Mouse (Mus musculus): Measurements from ENCODE around the gene Sys1.

The Sys1 gene

GRCm38 (mm10) chr2:164504919-164505318 is 48.2 kb downstream of the Sys1 start:
- no peak for DNase-seq

GRCm38 (mm10) chr2:164505619-164506347 is 49.0 kb downstream of the Sys1 start:
- DNase-seq = no peak

GRCm38 (mm10) chr2:164507811-164508210 is 51.0 kb downstream of the Sys1 start:
- DNase-seq = no peak

GRCm38 (mm10) chr2:164510621-164511190 is 53.9 kb downstream of the Sys1 start:
- no peak for DNase-seq

GRCm38 (mm10) chr2:164512121-164512909 is 55.6 kb downstream of the Sys1 start:
- peak; percentile 20 for DNase-seq

- DNase-seq = no peak
Observed at GRCm38 (mm10) chr2:164513389-164513788, 56.6 kb downstream of the Sys1 start.

GRCm38 (mm10) chr2:164514916-164515315 is 58.2 kb downstream of the Sys1 start:
- no peak for DNase-seq

- DNase-seq = no peak
Observed at GRCm38 (mm10) chr2:164515897-164516296, 59.1 kb downstream of the Sys1 start.

GRCm38 (mm10) chr2:164516592-164516991 is 59.8 kb downstream of the Sys1 start:
- DNase-seq = no peak

GRCm38 (mm10) chr2:164517485-164518221 is 60.9 kb downstream of the Sys1 start:
- DNase-seq = peak; percentile 57

GRCm38 (mm10) chr2:164518266-164519170 is 61.8 kb downstream of the Sys1 start:
- no peak for DNase-seq

GRCm38 (mm10) chr2:164519171-164519526 is 62.4 kb downstream of the Sys1 start:
- DNase-seq = no peak

- DNase-seq = peak; percentile 53
Observed at GRCm38 (mm10) chr2:164520782-164521181, 64.0 kb downstream of the Sys1 start.

- no peak for DNase-seq
Observed at GRCm38 (mm10) chr2:164521841-164522240, 65.1 kb downstream of the Sys1 start.

- DNase-seq = no peak
Observed at GRCm38 (mm10) chr2:164522280-164522679, 65.5 kb downstream of the Sys1 start.

GRCm38 (mm10) chr2:164523301-164523773 is 66.6 kb downstream of the Sys1 start:
- no peak for DNase-seq

- no peak for DNase-seq
Observed at GRCm38 (mm10) chr2:164528557-164528956, 71.8 kb downstream of the Sys1 start.

Data from liver (tissue).